Mouse (Mus musculus) liver, adult 2 months (tissue): Measurements from ENCODE around the gene Cyth4.

Experiments
- CTCF ChIP-seq: fragments of 200-500 bp; IDR thresholded peaks from 2 replicates; pipeline ENCODE4 v1.5.1; 2011; ENCODE audit warnings: low read depth, low read length, control low read depth
- POLR2A ChIP-seq: fragments of 200-500 bp; IDR thresholded peaks from 2 replicates; pipeline ENCODE4 v1.6.1; 2011; ENCODE audit warnings: low read length, control low read depth; ENCODE audit not compliant: insufficient read depth; ENCODE audit errors: extremely low read depth

DNA sequence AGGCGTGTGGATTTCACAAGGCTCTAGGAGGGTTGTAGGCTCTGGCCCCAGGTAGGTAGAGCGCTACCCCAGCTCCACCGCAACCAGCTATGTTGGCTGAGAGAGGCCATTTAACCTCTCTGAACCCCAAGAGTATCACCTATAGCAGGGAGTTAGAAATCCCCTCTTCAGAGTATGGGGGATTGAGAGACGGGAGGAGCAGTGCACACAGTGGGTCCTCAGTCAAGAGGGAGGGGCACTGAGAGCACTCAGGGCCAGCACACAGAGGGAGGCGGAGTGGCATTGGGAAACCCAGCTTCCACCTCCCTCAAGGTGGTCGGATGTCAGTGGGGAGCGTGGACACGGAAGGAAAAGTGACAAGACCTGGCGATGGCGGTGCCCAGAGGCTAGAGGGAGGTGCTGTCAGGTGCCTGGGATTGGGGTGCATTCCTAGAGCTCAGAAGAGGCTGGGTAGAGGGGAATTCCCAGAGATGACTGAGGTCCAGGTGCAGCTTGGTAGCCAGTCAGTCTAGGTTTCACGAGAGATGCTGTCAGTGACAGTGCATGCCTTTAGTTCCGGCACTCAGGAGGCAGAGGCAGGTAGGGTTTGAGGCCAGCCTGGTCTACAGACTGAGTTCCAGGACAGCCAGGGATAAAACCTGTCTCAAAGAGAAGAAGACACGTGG lies 2.8 kb downstream of the Cyth4 start:
- TF ChIP-seq POLR2A, result no peak
- no peak for TF ChIP-seq CTCF
